Mouse (Mus musculus): ENCODE measurements around the gene Trim12a.
"Not testable (repeated sequence)": the region's sequence is repeated elsewhere in the genome, so short reads cannot be mapped to it uniquely, and the experiment has no call there.

DNA sequence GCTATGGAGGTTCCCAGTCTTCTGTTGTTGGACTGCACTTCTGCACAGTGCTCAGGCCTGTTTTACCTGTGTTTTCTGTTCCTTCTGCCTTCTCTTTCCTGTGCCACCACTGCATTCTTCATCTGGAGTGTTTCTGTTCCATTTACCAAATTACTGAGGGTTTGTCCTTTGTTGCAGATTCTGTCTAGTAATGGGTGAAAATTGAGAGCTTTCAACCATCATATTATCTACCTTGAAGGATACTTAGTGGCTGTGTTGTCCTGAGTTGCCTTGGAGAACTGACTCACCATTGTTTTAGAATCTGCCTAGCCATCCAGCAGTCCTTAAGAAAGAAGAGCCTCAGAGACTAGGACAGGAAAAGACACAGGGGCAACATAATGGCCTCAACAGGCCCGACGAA is 13.9 kb upstream of the Trim12a start, which contains the start of gene Trim34b:
- TF ChIP-seq CTCF (IDR thresholded peaks at IDR 0.05); POLR2A (IDR thresholded peaks at IDR 0.05; ENCODE audit: insufficient read depth, low read depth, low read length); EP300 (IDR thresholded peaks at IDR 0.05; ENCODE audit: insufficient read depth, low read depth, low read length): not testable (repeated sequence)
